Mouse (Mus musculus) CH12.LX (cell line): ENCODE data around the gene Rab25.

Source experiments
- CTCF ChIP-seq, 2 experiments: IDR thresholded peaks in 1 of 2; conservative IDR thresholded peaks in 1 of 2; 2 replicates each; pipeline ENCODE4 v1.5.1; 2011 to 2012; ENCODE audit warnings: low read depth in 2 of 2, low read length in 2 of 2, improper control_type of control experiment in 1 of 2, inconsistent platforms in 1 of 2, mild to moderate bottlenecking in 1 of 2, moderate library complexity in 1 of 2
- EP300 ChIP-seq: IDR thresholded peaks from 2 replicates; pipeline ENCODE4 v1.6.1; 2011; ENCODE audit warnings: low read length, improper control_type of control experiment
- MAX ChIP-seq: IDR thresholded peaks from 2 replicates; pipeline ENCODE4 v1.6.1; 2011; ENCODE audit warnings: low read length, improper control_type of control experiment
- MAZ ChIP-seq: IDR thresholded peaks from 2 replicates; pipeline ENCODE4 v1.6.1; 2012; ENCODE audit warnings: low read depth, mild to moderate bottlenecking, inconsistent platforms, low read length, improper control_type of control experiment, moderate library complexity
- POLR2A ChIP-seq: IDR thresholded peaks from 2 replicates; pipeline ENCODE4 v1.6.1; 2011; ENCODE audit warnings: low read depth, mild to moderate bottlenecking, improper control_type of control experiment, low read length
- POLR2AphosphoS2 ChIP-seq: IDR thresholded peaks from 2 replicates; pipeline ENCODE4 v1.6.1; 2011; ENCODE audit warnings: low read depth, low read length, improper control_type of control experiment
- RCOR1 ChIP-seq: conservative IDR thresholded peaks from 2 replicates; pipeline ENCODE4 v1.6.1; 2012; ENCODE audit warnings: low read depth, mild to moderate bottlenecking, inconsistent platforms, low read length, improper control_type of control experiment
- ZKSCAN1 ChIP-seq: IDR thresholded peaks from 2 replicates; pipeline ENCODE4 v1.6.1; 2012; ENCODE audit warnings: low read depth, inconsistent platforms, low read length, improper control_type of control experiment, borderline replicate concordance
- ZNF384 ChIP-seq: IDR thresholded peaks from 2 replicates; pipeline ENCODE4 v1.6.1; 2012; ENCODE audit warnings: low read depth, low read length, improper control_type of control experiment, inconsistent platforms

- TF ChIP-seq POLR2A (no peak), POLR2AphosphoS2 (no peak), MAZ (no peak), RCOR1 (no peak), ZNF384 (no peak), CTCF (conservative IDR thresholded peaks at IDR 0.05 in 1 of 2, IDR thresholded peaks at IDR 0.05 in 1 of 2; ENCODE audit: low read depth in 2 of 2, low read length in 2 of 2) (no peak), MAX (no peak), EP300 (no peak), ZKSCAN1 (no peak)
Observed at GRCm38 (mm10) chr3:88530082-88530864, 17.8 kb downstream of the Rab25 start.
